Mouse (Mus musculus): ENCODE measurements around the gene Shisa4.

The Shisa4 gene

DNA sequence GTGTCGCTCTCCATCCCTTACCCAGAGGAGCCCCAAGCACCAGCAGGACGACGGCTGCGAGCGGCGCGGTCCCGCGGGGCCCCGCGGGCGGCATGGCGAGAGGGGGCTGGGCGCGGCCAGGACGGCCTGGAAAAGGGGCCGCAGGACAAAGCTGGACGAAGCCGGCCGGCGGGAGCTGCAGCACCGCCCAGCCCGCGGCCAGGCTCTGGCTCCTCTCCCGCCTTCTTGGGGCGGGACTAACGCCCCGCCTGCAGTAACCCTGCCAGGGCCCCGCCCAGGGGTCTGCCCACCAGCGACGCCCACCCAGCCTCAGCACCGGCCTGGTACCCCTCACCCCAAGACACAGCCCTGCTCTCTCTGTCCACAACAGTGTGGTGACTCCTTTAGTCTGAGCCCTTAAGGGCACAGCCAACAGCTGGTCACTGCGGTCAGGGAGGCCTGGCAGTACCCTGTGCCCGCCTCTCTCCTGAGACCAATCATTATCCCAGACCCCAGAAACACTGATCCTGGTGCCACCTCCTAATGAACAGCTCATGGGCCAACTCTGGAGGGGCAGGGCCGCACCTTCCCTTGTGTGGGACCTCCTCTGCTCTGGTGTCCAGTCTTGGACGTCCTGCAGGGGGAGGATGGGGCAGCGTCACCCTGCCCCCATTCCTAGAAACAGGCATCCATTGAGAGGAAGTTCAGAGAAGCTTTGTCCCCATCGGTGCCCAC lies at the start of gene Shisa4:
TSS of gene Shisa4 (minus strand) at position 370 of the 714 bp plus-strand sequence.
- DNase-seq: peak; percentile 82 to 85

DNA sequence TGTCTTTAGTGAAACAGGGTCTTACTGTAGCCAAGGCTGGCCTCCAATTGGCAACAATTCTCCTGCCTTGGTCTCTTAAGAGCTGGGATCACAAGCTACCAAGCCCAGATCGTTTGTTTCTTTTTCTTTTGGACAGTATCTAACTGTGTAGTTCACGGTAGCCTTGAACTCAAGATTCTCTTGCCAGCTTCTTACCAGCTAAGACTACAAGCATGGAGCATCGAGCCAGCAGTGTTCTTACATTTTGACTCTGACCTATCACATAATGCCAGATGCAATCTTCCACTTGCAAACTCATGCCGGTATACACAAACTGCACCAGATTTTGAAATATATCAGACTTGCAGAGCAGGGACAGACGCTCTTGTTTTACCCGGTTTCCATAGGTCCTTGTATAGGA lies 47.7 kb upstream of the Shisa4 start:
- DNase-seq: no peak

DNA sequence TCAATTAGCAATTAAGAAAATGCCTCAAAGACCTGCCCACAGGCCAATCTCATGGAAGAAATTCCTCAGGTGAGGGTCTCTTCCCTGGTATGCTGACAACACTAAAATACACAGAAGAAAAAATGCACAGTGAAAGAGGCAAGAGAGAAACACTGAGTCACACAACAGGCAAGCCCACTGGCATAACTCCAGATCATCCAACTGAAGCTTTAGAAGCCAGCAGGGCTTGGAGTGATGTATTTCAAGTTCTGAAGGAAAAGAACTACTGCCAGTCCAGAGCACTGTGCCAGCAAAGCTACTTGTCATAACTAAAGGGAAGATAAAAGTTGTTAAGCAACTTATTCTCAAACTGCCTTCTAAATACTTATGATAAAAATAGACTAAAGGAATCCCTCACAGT lies 39.0 kb upstream of the Shisa4 start:
- DNase-seq: no peak

DNA sequence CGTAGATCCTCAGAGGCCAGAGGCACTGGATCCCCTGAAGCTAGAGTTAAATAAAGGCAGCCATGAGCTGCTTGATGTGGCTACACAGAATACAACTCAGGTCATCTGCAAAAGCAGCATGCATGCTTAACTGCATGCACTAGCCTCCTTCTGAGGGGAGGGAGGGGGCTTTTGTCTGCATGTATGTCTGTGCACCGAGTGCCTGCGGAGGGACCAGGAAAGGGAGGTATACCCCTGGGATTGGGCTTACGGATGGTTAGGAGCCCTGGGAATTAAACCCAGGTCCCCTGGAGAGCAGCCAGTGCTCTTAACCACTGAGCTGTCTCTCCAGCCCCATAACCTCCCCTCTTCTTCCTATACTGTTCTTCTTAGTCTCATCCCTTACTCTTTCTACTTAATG lies 37.1 kb upstream of the Shisa4 start:
- no peak for DNase-seq

DNA sequence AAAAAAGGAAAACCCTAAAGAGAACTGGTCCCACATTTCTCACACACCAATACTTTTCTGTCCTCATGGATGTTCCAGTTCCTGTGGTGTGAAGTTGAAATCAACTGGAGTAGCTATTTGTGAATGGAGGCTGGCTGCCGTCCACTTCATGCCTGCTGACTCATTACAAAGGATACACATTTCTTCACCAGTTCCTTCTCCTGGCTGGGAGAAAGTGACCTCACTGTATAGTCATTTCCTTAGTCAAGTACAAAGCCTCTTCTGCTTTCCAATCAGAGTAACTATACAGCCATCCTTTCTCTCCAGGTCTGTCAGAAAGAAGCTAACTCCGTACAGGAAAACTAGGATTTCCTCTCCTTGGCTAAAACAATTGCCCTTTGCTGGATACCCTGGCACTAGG lies 35.9 kb upstream of the Shisa4 start:
- DNase-seq: no peak

DNA sequence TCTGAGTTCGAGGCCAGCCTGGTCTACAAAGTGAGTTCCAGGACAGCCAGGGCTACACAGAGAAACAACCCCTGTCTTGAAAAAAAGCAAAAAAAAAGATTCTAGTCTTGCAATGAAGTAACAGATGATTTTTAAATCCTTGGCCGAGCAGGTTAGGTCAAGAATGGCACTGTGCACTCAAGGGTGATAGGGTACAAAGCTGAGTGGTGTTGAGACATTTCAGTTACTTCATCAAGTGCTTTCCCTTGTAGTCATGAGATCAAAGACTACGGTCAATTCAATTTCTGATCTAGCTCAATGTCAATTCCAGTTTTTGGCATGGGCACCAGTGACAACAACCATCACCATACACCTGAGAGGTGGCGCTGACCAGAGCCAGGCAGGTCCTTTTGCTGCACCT lies 33.9 kb upstream of the Shisa4 start:
- no peak for DNase-seq

DNA sequence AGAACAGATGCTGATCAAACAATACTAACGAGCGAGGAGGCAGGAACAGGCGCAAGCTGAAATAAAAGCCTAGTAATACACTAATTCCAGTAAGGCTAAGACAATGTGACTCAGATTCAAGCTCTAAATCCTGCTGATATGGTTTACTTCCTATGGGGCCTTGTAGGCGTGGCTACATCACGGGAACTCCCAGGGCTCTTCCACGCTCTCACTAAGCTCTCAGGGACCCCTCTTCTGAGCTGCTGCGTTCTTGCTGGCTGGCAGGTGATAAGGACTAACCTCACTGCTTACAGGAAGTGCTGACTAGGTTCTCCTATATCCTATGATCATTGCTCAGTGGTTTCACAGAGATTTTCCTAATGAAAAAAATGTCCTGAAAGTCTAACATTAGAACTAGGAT lies 30.3 kb upstream of the Shisa4 start:
- DNase-seq: no peak

DNA sequence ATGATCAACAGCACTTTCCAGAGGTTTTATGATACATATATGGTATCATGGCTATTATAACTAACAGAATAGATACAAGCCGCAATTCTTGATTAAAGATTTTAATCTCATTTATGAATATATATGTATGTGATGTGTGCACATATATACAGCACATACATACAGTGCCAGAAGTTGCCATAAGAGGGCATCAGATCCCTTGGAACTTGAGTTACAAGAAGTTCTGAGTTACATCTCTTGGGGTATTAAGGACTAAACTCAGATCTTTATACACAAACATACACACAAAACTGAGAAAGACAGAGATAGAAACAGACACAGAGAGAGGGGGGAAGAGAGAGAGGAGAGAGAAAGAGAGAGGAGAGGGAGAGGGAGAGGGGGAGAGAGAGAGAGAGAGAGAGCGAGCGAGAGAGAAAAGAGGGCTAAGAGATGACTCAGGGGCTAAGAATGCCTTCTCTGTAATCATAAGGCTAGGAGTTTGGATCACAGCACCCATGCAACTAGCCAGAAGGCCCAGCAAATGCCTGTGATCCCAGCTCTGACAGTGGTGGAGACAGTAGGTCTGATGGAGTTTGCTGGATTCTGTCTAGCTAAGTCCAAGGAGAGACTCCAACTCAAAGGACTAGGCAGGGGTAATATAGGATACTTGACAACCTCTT lies 26.5 kb upstream of the Shisa4 start:
- no peak for DNase-seq

DNA sequence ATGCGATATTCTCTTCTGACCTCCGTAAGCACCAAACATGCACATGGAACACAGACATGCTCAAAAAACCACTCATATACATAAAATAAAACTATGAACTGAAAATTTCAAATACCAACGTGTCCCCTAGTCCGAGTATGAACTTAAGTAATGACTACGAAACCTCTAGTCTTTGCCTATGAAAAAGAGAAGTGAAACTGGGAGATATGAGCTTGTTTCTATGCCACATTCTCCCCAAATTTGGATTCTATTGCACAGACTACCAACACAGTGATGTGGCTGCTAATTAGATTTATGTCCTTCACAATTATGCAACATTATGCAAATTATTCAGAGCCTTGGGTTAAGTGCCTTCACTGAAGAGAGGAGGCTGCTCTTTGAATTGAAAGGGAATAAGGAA lies 24.4 kb upstream of the Shisa4 start:
- DNase-seq: no peak

DNA sequence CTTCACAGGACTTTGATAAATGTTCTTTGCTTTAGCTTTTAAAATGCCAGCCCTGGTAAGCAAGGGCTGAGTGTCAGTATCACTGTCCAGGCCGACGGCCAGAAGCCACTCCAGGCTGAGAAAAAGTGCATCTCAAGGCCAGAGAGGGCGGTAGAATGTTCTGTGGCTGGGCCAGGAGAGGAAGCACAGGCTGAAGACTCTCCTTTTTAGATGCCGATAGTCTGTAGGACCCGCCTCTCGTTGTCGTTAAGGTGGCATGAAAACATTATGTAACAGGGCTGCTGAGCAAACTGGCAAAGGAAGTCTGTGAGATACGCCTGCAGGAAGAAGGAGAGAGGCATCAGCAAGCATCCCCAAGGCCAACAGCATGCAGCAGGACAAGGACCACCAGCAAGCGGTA lies 10.1 kb upstream of the Shisa4 start:
- no peak for DNase-seq

DNA sequence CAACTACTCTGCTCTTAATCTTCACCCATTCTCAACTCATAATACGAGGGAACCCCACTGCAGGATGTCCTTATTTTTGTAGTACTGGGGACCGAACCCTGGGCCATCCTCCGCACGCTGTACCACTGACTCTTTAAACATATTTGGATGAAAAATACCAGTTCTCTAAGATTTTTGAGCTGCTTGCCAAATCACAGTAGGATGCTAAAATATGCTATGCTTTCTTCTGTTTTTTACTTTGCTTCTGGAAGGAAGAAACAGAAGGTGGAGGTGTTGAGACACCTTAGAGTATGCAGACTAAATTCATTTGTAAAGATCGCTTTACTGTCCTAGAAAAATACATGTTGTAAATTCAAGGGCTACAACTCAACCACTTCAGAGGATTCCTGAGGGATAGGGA lies 9.1 kb upstream of the Shisa4 start:
- no peak for DNase-seq

DNA sequence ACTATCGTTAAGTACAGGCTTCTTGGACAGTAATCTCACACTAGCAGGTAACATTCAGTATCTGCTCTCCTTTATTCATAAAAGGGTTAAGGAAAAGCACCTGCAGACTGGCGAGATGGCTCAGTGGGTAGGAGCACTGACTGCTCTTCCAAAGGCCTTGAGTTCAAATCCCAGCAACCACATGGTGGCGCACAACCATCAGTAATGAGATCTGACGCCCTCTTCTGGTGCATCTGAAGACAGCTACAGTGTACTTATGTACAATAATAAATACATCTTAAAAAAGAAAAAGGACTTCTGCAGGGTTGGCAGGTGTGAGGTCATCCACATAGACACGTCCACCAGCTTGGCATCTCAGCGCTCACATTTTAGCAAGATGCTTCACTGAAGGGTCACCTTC lies 6.5 kb upstream of the Shisa4 start:
- peak in 1 of 2 experiments; percentile 39 for DNase-seq

DNA sequence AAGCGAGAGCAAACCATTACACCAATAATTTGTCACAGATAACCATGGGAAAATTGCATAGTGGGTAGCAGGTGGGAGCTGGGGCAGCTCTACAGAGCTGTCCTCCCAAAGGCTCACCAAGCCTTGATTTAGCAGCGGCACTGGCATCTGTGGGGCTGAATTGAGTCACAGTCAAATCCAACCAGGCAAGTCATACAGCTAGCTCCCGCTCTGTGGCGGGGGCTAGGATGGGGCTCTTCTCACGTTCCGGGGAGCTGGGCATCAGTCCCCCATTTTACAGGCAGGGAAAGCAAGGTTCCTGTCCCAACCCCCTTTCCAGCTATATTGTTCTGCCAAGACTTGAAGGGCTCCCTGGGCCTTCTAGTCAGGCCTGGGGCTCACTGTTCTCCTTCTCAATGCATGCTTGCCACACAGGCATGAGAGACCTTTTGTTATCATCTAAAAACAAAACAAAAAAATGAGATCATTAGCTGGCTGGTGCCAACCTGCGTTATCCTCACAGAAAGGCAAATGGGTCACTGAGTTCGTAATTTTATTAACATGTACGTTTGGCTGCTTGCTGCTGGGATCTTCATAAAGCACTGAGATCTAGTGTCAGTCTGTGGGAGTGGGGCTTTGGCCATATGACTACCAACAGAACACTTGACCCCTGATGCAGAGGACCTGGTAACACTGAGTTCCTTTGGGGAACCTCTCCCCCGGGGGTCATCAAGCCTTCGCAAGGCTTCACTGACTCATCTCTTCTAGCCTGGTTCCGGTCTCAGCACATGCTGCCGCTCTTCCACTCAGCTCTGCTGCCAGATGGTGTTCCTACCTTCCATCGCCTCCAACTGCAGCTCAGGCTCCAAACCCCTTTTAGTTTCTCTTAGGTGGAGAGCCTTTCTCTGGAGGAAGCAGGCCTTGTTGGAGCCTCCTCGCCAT lies 5.3 kb upstream of the Shisa4 start:
- DNase-seq: peak; percentile 58 to 62

DNA sequence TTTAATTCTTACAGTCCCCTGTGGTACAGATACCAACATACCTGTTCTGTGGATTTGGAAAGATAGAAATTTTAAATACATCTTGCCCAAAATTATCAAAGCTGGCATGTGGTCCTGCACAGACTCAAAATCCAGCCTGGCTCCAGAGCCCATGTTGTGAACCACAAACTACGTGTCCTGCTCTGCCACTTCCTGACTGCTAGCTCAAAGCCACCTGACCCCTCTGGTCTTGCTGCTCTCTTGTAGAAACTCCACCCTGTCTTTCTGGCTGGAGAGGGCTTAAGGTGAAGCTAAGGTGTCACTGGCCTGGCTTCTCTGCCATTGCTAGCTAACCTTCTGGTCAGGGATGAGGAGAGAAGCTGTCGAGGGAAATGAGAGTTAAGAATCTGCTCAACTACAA lies 4.0 kb upstream of the Shisa4 start:
- no peak for DNase-seq

DNA sequence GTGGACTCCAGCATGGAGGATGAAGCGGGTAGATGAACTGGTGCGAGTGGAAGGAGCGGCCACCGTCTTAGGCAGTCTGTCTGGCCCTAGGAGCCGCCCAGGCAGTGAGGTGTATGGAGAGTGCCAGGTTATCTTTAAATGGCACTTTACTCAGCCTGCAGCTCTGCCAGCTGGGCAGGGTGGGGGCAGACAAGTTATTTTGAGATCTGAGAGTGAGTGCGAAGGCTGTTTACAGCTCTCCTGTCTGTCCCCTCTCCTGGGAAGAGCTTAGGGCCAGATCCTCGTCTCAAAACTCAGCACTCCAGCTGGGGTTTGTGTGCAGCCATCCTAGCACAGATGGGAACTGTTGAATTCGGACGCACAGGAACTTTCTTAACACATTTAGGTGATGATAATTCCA lies 3.5 kb upstream of the Shisa4 start:
- peak in 1 of 2 experiments; percentile 36 for DNase-seq

DNA sequence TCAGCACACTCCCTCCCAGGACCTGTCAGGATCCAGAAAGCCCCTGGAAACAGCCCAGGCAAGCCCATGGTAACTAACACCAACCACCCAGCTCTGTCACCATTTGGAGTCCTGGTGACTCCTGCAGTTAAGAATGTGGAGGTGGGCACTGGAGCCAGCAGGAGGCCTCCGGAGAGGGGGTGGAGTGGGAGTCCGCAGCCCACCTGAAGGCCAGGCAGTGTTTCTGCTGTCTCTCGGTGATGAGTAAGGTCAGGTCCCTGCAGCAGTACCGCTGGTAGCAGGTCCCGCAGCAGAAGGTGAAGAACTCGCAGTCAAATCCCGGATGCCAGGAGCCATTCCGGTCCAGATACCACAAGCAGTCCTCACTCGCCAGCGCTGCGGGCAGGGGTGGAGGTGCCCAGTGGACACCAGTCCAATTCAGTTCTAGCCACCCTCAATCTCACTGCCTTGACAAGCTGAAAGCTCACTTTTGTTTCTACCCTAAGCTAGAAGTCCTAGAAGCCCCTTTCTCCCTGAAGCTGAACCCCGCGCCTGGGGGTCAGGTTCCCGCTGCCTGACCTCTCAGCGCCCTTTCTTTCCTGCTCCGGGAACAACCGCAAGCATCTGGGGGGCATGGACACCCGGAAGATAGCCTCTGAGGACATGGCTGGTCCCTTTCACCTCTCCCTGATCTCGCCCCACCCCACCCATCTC lies 716 bp downstream of the Shisa4 start:
- DNase-seq: peak; percentile 65 to 71

DNA sequence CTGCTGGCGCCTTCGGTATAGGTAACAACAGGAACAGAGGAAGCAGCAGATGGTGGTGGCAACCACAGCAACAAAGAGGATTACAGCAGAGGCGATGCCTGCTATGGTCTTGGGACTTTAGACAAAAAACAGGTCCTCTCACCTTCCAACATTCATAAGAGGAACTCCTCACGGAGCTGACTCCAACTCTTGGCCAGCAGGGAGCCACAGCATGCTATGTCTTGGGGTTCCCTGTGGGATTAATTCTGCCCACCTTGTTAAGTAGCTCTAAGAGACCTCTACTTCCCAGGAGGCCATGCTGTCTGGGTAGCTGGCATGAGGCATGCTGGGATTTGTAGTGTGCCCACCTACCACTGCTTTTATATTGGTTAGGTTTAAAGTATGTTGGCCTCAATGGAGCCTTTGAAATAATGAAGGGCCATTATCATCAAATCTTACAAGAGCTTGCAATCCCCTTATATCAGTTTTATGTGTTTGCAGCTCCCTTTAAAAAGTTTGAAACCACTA lies 1.8 kb downstream of the Shisa4 start:
- no peak for DNase-seq

DNA sequence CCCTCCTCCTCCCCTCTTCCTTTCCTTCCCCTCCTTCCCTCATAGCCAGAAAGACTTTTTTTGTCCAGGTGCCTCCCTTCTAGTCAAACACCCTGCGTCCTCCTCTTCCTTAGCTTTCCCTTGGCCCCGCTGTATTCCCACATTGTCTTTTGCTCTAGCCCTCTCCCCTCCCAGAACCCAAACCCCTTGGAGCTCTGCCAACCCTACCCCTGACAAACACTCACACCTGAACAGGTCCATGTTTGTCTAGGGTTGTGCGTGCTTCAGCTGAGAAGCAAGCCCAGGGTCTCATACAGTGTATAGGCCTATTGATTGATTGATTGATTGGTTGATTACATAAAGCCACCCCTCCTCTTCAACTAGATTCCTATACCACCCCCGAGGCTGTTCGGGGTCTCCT lies 5.6 kb downstream of the Shisa4 start:
- peak in 1 of 2 experiments; percentile 32 for DNase-seq

DNA sequence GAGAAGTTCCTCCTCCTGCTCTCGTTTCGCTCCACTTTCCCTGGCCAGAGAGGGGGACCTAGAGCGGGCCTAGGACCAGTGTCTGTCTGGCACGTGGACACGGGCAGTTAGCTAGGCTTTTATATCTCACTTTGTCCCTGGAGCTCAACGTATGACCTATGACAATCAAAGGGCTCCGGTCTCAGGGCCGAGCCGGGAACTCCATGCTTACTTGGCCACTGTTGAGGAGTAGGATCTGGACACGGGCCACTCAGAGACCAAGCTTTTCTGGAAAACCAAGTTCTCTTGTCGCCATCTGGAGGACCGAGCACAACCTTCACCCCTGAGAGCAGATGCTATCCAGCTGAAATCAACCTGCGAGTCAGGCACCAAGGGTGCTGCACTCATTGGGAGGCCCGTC lies 6.1 kb downstream of the Shisa4 start:
- DNase-seq: peak; percentile 63

DNA sequence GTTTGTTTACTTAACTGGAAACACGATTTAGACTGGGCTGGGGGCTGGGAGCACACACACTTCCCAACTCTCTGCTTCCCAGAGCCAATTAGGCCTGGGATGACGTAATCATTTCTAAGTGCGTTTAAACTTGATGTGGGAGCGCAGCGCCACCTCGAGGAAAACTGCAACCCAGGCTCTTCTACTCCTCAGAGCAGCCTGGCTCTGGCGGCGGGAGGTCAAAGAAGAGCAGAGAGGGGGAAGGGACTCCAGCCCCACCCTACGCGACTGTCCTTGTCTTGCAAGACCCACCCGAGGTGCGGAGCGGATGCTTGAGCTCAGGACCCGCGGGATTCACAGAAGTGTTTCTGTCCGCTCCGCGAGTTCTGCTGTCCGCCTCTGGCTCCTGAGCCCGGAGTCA lies 6.8 kb downstream of the Shisa4 start:
- peak; percentile 91 to 93 for DNase-seq

DNA sequence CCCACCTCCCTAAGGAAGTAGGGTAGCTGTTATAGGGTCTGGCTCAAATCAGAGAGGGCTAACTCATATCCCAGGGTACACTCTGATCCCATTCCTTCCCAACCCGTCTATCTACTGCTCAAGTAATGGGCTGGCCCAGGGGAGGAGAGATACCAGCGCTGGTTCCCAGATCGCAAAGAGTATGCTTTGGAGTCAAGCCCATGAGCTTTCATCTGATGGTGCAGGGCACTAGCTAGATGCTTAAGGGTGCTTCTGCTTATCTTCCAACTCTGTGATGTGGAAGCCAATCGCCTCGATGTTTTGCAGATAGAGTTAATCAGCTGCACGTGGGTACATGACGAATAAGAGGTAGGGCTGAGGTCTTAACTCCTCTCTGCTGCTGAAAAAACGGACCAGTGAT lies 7.4 kb downstream of the Shisa4 start:
- DNase-seq: no peak

DNA sequence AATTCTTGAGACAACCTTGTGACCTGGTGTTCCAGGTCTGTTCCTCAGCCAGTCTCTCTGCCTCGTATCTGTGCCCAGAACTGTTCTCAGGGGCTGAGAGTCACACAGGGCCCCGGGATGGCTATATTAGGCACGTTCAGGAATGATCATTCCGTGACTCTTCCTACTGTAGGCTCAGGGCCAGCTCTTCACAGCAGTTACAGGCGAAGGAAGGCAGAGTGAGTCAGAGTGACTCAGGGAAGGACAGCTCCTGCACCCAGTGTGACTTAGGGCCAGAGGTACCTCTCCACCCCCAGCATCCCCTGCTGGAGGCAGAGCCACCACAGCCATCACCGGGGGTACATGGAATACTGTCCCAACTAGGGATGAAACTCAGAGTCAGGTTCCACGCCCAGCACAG lies 8.0 kb downstream of the Shisa4 start:
- DNase-seq: no peak

DNA sequence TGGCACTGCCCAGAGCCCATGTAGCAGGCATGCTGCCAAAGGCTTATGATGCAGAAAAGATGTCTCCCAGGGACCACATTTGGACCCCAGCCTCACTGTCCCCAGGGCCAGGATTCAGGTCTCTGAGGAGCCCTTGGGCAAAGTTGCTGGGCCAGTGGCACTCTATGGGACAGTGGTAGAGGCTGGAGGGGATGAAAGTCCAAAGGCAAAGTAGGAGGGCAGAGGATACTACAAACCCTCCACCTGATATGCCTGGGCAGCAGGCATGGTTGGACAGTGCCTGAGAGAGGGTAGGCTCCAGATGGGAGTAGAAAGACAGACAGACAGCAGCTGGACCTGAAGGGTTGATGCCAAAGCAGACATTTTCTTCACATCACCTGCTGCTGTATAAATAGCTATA lies 8.7 kb downstream of the Shisa4 start:
- no peak for DNase-seq
